ENCODE assay signal across 14 mouse cellular contexts in genomic region chr4:152674140-152674539, GRCm38 (mm10).
A peak's percentile ranks its signal among the peaks of the same experiment; 100 is the strongest.
DNase-seq lines count a peak whose midpoint lies in the region; ATAC-seq and TF ChIP-seq lines count a peak whose summit lies in the region.
"Had no signal": no experiment of that assay in that cellular context is flagged by ENCODE, and none has a peak within 500 bp of the region (broad histone marks: within the 10 kb centered on the region; RNA-seq: fewer than 3 reads in every experiment).

No protein-coding gene starts in this region.

- no peaks in the 10 kb centered on the region for H3K27me3 ChIP-seq in kidney, postnatal 0 days (ENCODE audit: insufficient read depth, low read length)
- no peaks in the 10 kb centered on the region for H3K27me3 ChIP-seq in hindbrain, embryonic 10.5 days (ENCODE audit: insufficient read depth, poor library complexity, severe bottlenecking)
- no peaks in the 10 kb centered on the region for H3K27me3 ChIP-seq in midbrain, embryonic 12.5 days

- no peak overlapping the region for H3K4me3 ChIP-seq in kidney, postnatal 0 days (replicated peaks; ENCODE audit: low read depth, low read length)
- H3K4me3 ChIP-seq in hindbrain, embryonic 10.5 days = no peak overlapping the region
- no peak overlapping the region for H3K4me3 ChIP-seq in midbrain, embryonic 12.5 days

- 0 out of 2 replicates have a peak, but pooled peaks have one; percentile 49 for ATAC-seq in kidney, postnatal 0 days (replicated peaks; ENCODE audit: low FRiP score, low read depth)
- peak; percentile 72 for ATAC-seq in midbrain, embryonic 12.5 days (ENCODE audit: low FRiP score, low read depth)

- no peaks in the 10 kb centered on the region for H3K36me3 ChIP-seq in kidney, postnatal 0 days (ENCODE audit: insufficient read depth, low read length)
- no peaks in the 10 kb centered on the region for H3K36me3 ChIP-seq in hindbrain, embryonic 10.5 days
- no peaks in the 10 kb centered on the region for H3K36me3 ChIP-seq in midbrain, embryonic 12.5 days

- no peak for DNase-seq in kidney, postnatal 0 days (ENCODE audit: low spot score)
- DNase-seq in kidney, adult 9 months = no peak
- DNase-seq in hindbrain, embryonic 10.5 days (ENCODE audit: low spot score) = peak; percentile 62
- peak; percentile 72 for DNase-seq in retina, postnatal 1 day
- no peak for DNase-seq in lung, postnatal 10 days
- no peak for DNase-seq in spleen, postnatal 14 days (ENCODE audit: low spot score in 2 of 2)
- no peak for DNase-seq in gastrocnemius, adult 18-20 months (ENCODE audit: low spot score)
- DNase-seq: B cell, adult 2 months; kidney, adult 11 months; liver; lung, postnatal 14 days; right cerebral cortex, postnatal 4 days had no signal

- WGBS in kidney, postnatal 0 days = 5% methylated on average over 11 of the region's 11 CpGs
- WGBS in hindbrain, embryonic 10.5 days = 36% methylated on average over 11 of the region's 11 CpGs
- 29% methylated on average over 11 of the region's 11 CpGs for WGBS in midbrain, embryonic 12.5 days

- no peaks in the 10 kb centered on the region for H3K4me1 ChIP-seq in kidney, postnatal 0 days (replicated peaks; ENCODE audit: insufficient read depth, low read length)
- H3K4me1 ChIP-seq in hindbrain, embryonic 10.5 days (replicated peaks) = peaks cover 23% of the 10 kb centered on the region
- H3K4me1 ChIP-seq in midbrain, embryonic 12.5 days = peaks cover 13% of the 10 kb centered on the region

- no peak overlapping the region for H3K4me2 ChIP-seq in kidney, postnatal 0 days (ENCODE audit: low read length)
- H3K4me2 ChIP-seq in midbrain, embryonic 12.5 days (replicated peaks) = no peak overlapping the region

- TF ChIP-seq CTCF in kidney, postnatal 0 days (IDR thresholded peaks at IDR 0.05; ENCODE audit: low read depth) = no peak

- H3K9me3 ChIP-seq in kidney, postnatal 0 days (replicated peaks; ENCODE audit: low read length) = no peaks in the 10 kb centered on the region
- peaks cover 7% of the 10 kb centered on the region; the same call in 1 of the 2 replicates for H3K9me3 ChIP-seq in hindbrain, embryonic 10.5 days
- H3K9me3 ChIP-seq in midbrain, embryonic 12.5 days = peaks cover 4% of the 10 kb centered on the region; the same call in 1 of the 2 replicates

- no peak overlapping the region for H3K9ac ChIP-seq in kidney, postnatal 0 days (ENCODE audit: low read depth, low read length)
- no peak overlapping the region for H3K9ac ChIP-seq in midbrain, embryonic 12.5 days (replicated peaks)

- no peak overlapping the region for H3K27ac ChIP-seq in kidney, postnatal 0 days
- H3K27ac ChIP-seq in hindbrain, embryonic 10.5 days = peak overlapping the region; percentile 74
- peak overlapping the region; percentile 31; the same call in 1 of the 2 replicates for H3K27ac ChIP-seq in midbrain, embryonic 12.5 days (replicated peaks)
- H3K27ac ChIP-seq: stomach, postnatal 0 days had no signal

Comparison
In these comparisons a context has a peak if more than half of its experiments do, and no peak if none do; other contexts are left out.
1. DNase-seq: peak in hindbrain, embryonic 10.5 days (single experiment) and retina, postnatal 1 day (single experiment); none in kidney, postnatal 0 days (single experiment), kidney, adult 9 months (single experiment), lung, postnatal 10 days (single experiment), spleen, postnatal 14 days (0 of 2) and gastrocnemius, adult 18-20 months (single experiment).